Mouse (Mus musculus) olfactory bulb, adult 2 months (tissue): ENCODE measurements around the gene Tmem167b. TPM values are rescaled to one million over a fixed set of nuclear protein-coding genes. Genes with fewer than 3 reads are reported as not detected.

ENCODE experiments used
- H3K27ac ChIP-seq: fragments of 200-500 bp; 2 replicates; pipeline ENCODE4 v1.5.1; 2012; ENCODE audit warnings: low read depth, low read length; ENCODE audit not compliant: insufficient read depth
- H3K4me1 ChIP-seq: fragments of 200-500 bp; 2 replicates; pipeline ENCODE4 v1.6.1; 2012; ENCODE audit warnings: low read length; ENCODE audit not compliant: control insufficient read depth, insufficient read depth
- H3K4me3 ChIP-seq: fragments of 200-500 bp; 2 replicates; pipeline ENCODE4 v1.5.1; 2012; ENCODE audit warnings: mild to moderate bottlenecking, low read depth, low read length, moderate library complexity; ENCODE audit not compliant: insufficient read depth
- CTCF ChIP-seq: fragments of 200-500 bp; IDR thresholded peaks from 2 replicates; pipeline ENCODE4 v1.5.1; 2012; ENCODE audit warnings: low read depth, mild to moderate bottlenecking, low read length, moderate library complexity; ENCODE audit not compliant: insufficient read depth
- POLR2A ChIP-seq: fragments of 200-500 bp; IDR thresholded peaks from 2 replicates; pipeline ENCODE4 v1.6.1; 2012; ENCODE audit warnings: mild to moderate bottlenecking, low read depth, low read length, moderate library complexity; ENCODE audit not compliant: insufficient read depth
- WGBS: fragments of 180-500 bp; shearing (Covaris S2); methylation state at CpG from one replicate; pipeline ENCODE4 v1.1.7; 2018; 5-methylcytosine and 5-hydroxymethylcytosine counted together
- polyA plus RNA-seq: library from polyadenylated mRNA; stranded (reverse); fragments of >200 nt; gene quantifications from 2 replicates; pipeline ENCODE4 v1.2.4, GENCODE M21; 2012; ENCODE audit warnings: low replicate concordance; ENCODE audit not compliant: missing spikeins, insufficient read depth, insufficient read length

Gene Tmem167b
- polyA plus RNA-seq, 1 experiment: not detected

DNA sequence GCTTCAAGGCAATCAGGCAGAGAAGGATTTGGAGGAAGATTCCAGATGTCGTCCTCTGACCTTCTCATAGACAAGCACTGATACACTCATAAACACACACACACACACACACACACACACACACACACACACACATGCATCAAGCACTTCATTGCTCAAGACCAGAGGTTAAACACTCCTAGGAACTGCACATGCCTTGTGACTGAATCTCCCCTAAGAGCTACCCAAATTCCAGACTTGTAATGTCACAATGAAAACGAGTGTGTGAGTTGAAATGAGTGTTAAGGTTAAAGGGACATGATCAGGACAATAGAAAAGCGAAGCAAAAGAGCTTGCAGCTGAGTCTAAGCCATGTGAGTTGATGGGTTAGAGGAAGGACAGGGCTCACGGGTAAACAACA lies 44.0 kb downstream of the Tmem167b start:
- TF ChIP-seq POLR2A: no peak
- TF ChIP-seq CTCF: no peak
- no peak overlapping the region for H3K27ac ChIP-seq
- peaks cover 2% of the 10 kb centered on the region; the same call in 1 of the 2 replicates for H3K4me1 ChIP-seq
- 47% methylated on average over 4 of the region's 4 CpGs for WGBS
- H3K4me3 ChIP-seq: no peak overlapping the region

DNA sequence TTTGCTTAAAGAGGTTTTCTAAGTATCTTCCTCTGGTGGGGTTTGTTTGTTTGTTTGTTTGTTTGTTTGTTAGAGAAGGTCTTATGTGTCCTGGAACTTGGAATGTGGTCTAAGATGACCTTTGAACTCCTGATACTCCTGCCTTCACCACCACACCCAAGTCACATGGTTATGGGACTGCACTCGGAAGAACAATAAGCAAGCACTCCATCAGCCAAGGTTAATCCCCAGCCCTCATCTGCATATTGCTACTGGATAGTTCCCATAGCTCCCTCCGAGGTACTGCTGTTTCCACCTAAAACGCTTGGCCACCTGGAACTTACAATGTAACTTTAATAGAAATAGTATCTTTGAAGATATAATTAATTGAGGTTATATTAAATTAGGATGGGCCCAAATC lies 48.8 kb downstream of the Tmem167b start:
- H3K27ac ChIP-seq: no peak overlapping the region
- TF ChIP-seq POLR2A (no peak), CTCF (no peak)
- 80% methylated on average over 3 of the region's 3 CpGs for WGBS
- peaks cover 11% of the 10 kb centered on the region for H3K4me1 ChIP-seq
- no peak overlapping the region for H3K4me3 ChIP-seq

DNA sequence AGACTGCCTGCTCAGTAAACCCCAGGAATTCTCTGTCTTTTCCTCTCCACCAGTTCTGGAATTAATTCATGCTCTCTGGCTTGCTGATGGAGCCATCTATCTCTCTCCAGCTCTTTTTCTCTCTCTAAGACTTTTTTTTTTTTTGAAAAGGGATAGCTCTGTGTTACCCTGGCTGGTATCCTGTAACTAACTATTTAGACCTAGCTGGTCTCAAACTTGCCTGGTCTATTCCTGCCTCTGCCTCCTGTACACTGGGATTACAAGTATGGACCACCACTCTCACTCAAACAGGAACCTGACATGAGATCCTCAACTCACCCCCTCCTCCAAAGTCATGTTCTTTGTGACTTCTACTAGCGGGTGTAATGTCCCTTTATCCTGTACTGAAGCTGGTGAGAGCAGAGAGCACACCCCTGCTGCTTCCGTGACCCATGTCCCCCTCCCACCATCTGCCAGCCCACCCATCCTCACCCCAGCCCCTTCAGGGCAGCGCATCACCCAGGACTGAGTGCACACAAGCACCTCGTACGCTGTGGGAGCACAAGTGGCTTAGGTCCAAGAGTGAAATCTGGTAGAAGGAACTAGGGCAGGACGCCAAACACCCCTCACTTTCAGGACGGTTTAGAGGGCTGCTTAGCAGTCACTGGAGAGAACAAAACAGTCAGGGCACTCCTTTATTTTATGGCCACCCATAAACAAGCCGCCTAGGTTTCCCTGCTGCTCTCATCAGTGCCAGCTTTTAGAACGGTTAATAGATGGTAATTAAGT lies 51.4 kb downstream of the Tmem167b start:
- no peak overlapping the region for H3K27ac ChIP-seq
- 9% methylated on average over 9 of the region's 9 CpGs for WGBS

DNA sequence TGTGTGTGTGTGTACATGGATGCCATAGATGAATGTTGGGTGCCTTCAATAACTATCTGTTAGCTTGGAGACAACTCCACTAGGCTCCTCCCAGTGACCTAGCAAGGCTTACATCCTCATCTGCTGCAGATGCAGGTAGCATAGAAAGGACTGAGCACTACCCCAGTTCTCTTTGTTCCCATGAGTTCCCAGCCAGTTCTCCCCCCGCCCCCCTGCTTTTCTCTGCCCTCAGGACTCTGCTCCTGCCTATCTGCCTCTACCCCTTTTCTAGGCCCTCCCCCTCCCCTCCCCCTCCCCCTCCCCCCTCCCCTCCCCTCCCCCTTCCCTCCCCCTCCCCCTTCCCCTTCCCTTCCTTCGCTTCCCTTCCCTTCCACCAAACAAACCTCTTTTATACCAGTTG lies 52.1 kb downstream of the Tmem167b start:
- H3K4me3 ChIP-seq: no peak overlapping the region
- TF ChIP-seq POLR2A (no peak), CTCF (no peak)
- no peak overlapping the region for H3K27ac ChIP-seq
- 78% methylated on average over 2 of the region's 2 CpGs for WGBS
- peaks cover 11% of the 10 kb centered on the region for H3K4me1 ChIP-seq

More for the DNA sequence above, 51.4 kb downstream of the Tmem167b start:
- no peak overlapping the region for H3K4me3 ChIP-seq
- TF ChIP-seq CTCF (no peak), POLR2A (no peak)
- peaks cover 11% of the 10 kb centered on the region for H3K4me1 ChIP-seq

DNA sequence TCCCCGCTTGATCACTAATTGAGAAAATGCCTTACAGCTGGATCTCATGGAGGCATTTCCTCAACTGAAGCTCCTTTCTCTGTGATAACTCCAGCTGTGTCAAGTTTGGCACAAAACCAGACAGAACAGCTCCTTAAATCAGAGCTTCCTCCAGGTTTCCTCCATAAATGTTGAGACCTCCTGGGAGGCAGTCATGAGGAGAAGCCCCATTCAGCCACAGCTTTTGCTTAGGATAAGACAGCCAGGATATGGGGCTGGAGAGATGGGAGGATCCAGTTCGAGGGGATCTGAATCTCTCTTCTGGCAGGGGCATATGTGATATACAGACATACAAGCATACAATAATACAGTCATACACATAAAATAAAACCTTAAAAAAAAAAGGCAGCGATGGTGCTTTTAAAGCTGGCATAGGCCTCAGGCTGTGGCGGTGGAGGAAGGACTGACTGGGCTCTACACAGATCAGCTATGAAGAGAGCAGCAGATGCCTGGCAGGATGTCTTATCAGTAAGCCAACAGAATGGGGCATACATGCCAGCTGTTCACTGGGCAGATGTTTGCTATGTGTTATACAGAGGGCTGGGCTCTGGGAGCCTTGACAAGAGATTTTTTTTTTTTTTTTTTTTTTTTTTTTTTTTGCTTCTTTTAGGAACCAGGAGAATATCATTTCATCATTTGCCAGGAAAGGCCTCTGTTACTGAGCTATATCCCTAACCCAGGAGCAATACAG lies 53.4 kb downstream of the Tmem167b start:
- H3K27ac ChIP-seq: no peak overlapping the region
- H3K4me3 ChIP-seq: no peak overlapping the region
- peaks cover 9% of the 10 kb centered on the region for H3K4me1 ChIP-seq
- WGBS: 61% methylated on average over 4 of the region's 4 CpGs
- TF ChIP-seq CTCF (no peak), POLR2A (no peak)

Other genes starting within 250 kb of the Tmem167b start
- gene Mybphl, start 197.6 kb downstream of the Tmem167b start, polyA plus RNA-seq: not detected in 2 replicates
- not detected in 2 replicates for gene Psrc1, start 178.6 kb downstream of the Tmem167b start, polyA plus RNA-seq
- not detected in 2 replicates for gene Celsr2, start 146.9 kb downstream of the Tmem167b start, polyA plus RNA-seq
- 343 TPM in 1 of 2 replicates, not detected in the other for gene Sars, start 117.3 kb downstream of the Tmem167b start, polyA plus RNA-seq
- not detected in 2 replicates for gene 1700013F07Rik, start 28.3 kb downstream of the Tmem167b start, polyA plus RNA-seq
- not detected in 2 replicates for gene 5330417C22Rik, start 25.9 kb downstream of the Tmem167b start, polyA plus RNA-seq
- not detected in 2 replicates for gene Taf13, start 9.2 kb upstream of the Tmem167b start, polyA plus RNA-seq
- gene Wdr47, start 28.8 kb upstream of the Tmem167b start, polyA plus RNA-seq: 109 TPM in 1 of 2 replicates, not detected in the other
- not detected in 2 replicates for gene Clcc1, start 91.4 kb upstream of the Tmem167b start, polyA plus RNA-seq
- gene Gpsm2, start 159.8 kb upstream of the Tmem167b start, polyA plus RNA-seq: not detected in 2 replicates
- not detected in 2 replicates for gene Aknad1, start 177.2 kb upstream of the Tmem167b start, polyA plus RNA-seq